Mouse (Mus musculus): Measurements from ENCODE around the gene Inpp5f.
A peak's percentile ranks its signal among the peaks of the same experiment; 100 is the strongest.
"Not testable (repeated sequence)": the region's sequence is repeated elsewhere in the genome, so short reads cannot be mapped to it uniquely, and the experiment has no call there.

The Inpp5f gene

GRCm38 (mm10) chr7:128664861-128665377, 53.8 kb downstream of the Inpp5f start:
- DNase-seq (ENCODE audit: low read depth), result no peak

- DNase-seq (ENCODE audit: low read depth), result no peak
These were observed 56.7 kb downstream of the Inpp5f start for GRCm38 (mm10) chr7:128667788-128668187.

DNA sequence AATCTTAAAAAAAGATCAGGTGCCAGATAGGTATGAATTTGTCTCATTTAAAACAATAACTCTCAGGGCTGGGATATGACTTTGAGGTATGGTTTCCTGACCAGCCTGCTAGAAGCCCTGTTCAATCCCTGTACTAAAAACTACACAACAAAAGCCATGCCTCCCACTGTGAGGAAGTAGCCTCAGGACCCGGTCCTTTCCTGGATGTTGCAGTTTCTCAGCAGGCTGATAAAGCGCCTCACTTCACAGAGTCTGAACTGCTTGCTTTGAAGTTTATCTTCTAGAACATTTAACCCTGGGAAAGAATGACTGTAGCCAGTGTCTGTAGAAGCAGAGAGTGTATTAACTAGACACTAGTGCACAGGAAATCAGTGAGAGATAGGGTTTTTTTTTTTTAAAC, 57.7 kb downstream of the Inpp5f start:
- DNase-seq (ENCODE audit: low read depth), result no peak

DNA sequence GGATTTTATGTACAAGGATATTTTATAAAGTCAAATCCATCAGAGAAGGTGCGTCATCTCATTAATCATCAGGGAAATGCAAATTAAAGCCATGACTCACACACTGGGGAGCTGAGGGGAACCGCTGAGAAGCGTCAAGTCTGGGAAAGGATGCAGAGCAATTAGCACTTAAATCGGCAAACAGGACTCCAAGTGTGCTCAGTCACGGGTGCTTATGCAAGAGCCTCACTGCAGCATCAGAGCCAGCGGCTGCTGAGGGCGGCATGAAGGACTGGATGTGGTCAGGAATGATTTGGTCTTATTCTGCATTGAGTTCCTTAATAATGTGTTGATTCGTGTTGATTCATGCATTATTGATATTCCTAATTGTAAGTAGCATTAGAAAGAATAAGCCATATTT, 60.8 kb downstream of the Inpp5f start:
- DNase-seq (ENCODE audit: low read depth), result no peak

DNA sequence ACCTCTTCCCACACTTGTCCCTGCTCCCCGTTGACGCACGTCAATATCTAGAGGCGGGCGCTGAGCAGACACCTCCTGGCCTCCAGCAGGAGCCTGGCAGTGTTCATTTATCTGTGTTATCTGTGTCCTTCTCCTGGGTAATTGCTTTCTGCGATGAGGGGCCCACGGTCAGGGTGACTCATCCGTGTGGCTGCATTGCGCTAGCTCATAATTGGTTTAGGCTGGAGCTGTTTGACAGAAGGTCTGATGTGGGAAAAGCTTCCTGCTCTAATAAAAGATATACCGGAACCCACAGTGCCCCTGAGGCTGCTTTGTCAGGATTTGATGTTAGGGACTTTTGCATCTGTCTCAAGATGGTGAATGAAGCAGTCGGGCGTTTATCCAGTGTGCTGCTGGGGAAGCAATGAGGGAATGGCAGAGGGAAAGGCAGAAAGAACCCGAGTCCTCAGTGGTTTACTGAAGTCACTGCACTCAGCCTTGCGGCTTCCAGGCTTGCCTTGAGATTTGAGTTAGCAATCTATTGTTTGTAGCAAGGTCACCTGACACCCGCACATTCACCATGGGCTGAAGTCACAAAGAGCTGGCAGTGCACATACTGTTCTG, 61.4 kb downstream of the Inpp5f start:
- no peak for DNase-seq (ENCODE audit: low read depth)

DNA sequence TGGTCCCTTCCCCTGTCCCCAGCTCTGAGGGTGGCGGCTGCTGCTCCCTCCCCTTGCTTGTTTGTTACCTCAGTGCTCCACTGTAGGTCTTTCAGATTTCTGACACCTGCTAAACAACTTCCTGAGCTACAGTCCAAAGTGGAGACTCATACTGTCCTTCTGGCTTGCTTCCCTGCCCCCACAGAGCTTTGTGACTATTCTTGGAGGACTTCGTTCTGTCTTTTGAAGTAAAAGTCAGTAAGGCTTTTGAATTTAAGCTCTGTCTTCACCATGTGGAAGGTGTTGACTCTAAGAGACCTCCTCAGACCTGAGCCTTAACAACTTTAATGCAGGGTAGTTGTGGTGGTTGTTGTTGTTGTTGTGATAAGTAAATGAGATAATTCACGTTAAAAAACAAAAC, 67.4 kb downstream of the Inpp5f start:
- no peak for DNase-seq (ENCODE audit: low read depth)

- peak; percentile 79 for DNase-seq (ENCODE audit: low read depth)
These were observed 76.9 kb downstream of the Inpp5f start for GRCm38 (mm10) chr7:128687821-128688564.

DNA sequence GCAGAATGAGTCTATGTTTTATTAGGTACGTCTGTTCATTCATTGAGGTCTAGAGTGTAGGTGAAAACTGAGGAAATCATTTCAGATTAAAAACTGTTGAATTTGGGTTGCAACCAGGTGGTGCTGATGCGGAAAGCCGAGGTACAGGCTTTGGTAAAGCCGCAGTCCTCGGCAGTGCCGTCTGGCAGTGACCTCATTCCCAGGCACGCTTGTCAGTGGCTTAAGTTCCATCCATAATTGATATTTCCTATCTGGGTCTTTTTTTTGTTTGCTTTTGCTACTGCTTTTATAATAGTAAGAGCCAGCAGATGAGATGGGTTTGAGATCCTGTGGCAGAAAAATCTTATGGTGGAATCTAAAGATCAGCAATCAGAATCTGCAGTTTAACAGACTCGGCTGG, 78.2 kb downstream of the Inpp5f start:
- DNase-seq (ENCODE audit: low read depth), result no peak

DNA sequence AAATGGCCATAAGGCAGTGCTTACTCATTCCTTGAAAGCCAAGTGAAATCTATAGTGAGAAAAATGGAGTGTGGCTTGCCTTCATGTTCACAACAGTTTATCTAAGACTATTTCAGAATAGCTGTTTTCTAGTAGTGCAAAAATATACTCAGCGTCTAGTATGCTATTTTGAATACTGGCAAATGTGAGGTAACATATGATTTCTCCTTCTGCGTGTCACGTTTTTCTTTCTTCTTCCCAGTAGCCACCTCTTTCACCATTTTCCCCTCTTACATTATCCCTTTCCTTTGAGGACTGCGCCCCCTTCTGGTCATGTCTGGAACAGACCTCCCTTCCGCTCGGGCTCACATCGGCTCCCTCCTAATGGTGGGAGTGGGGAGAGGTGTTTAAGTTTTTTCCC, 78.9 kb downstream of the Inpp5f start:
- peak; percentile 92 for DNase-seq (ENCODE audit: low read depth)

DNA sequence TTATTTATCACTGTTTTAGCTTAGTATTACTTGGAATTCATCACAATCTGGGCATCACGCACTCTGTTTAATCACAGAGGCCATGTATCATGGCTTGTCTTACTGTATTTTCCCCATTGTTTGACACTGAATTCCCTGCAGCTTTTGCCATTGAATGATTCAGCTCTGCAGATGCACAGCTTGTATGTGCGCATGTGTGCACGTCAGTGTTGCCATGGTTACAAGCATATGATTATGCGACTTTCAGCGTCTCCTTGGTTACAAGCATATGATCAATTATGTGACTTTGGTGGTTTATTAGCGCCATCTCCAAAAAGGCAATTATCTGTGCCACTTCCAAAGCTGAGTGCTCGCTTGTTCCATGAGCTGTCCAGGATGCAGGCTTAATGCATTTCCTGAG, 79.7 kb downstream of the Inpp5f start:
- peak; percentile 36 for DNase-seq (ENCODE audit: low read depth)

GRCm38 (mm10) chr7:128692163-128692562, 81.0 kb downstream of the Inpp5f start:
- no peak for DNase-seq (ENCODE audit: low read depth)

DNA sequence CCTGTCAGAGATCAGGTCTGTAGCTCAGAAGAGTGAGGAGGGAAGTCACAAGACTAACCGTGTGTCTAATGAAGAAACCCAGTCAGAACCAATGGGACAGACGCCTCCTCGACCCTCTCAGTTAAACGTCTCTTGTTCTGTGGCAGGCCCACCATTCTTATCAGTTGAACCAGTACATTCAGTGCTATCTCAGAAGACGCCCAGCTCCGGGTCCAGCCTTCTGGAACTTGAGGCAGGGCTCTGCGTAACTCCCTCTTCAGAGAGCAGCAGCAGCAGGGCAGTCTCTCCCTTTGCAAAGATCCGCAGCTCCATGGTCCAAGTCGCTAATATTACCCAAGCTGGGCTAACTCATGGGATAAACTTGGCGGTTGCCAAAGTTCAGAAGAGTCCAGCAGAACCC, 83.7 kb downstream of the Inpp5f start:
- DNase-seq (ENCODE audit: low read depth), result no peak

DNA sequence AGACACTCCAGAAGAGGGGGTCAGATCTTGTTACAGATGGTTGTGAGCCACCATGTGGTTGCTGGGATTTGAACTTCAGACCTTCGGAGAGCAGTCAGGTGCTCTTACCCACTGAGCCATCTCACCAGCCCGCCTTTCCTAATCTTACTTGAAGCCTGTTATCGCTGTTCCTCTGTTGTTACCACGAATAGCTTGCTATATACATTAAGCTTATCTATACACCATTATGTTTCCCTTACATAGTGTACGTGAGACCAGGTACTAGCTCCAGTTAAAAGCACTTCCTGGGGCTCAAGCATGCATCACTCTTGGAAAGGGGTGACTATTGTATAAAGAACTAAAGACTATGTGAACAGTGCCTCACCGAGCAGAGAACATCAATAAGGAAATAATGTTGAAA, 88.8 kb downstream of the Inpp5f start:
- DNase-seq (ENCODE audit: low read depth), result not testable (repeated sequence)

DNA sequence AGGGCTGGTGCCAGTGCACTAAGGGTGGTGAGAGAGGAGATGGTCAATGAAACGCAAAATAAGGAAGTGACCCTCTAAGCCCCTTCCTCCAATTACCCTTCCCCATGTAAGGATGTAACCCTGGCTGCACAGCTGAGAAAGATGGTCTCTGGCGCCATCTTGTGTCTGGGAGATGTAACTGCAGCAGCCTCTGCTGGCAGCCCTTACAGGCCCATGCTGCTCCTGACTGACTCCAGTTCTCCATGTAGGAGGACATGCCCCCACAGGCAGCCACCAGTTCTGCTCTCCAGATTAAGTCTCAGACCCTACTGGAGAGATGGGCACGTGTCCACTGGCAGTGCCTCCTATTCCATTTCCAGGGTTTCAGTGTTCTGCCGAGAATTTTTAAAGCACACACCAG, 94.6 kb downstream of the Inpp5f start:
- DNase-seq (ENCODE audit: low read depth), result peak; percentile 79

DNA sequence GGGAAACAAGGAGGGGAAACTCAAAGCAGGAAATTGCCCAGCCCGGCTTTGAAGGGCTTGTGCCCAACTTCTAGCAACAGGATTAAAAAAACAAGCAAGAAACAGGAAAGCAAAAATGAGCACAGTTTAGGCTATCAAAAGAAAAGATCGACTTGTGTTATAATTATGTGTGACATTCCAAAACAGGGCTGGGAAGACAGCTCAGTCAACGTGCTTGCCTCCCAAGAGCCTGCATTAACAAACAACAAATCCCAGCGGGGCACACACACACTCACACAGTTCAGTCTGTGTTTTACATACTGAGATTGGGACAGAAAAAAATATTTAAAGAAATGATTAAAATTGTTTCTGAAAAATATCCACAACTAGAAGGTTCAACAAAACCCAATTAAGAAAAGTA, 106.9 kb downstream of the Inpp5f start:
- no peak for DNase-seq (ENCODE audit: low read depth)

DNA sequence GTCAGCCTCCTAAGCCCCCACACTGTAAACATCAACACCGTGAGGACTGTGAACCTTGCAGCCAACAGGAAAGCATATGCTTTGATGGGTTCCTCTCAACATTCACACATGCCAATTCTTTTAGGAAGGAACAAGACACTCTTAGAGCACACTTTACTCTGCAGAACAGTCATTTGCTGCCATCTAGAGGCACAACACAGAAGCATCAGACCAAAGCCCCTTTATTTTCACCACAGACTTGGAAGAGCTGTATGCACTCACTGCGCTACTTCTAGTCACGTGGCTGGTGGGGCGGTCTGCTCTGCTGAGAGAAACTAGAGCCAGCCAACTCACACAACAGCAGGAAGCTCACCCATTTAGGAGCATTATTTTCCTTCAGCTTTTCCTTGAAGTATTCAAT, 113.6 kb downstream of the Inpp5f start:
- DNase-seq (ENCODE audit: low read depth), result peak; percentile 83

DNA sequence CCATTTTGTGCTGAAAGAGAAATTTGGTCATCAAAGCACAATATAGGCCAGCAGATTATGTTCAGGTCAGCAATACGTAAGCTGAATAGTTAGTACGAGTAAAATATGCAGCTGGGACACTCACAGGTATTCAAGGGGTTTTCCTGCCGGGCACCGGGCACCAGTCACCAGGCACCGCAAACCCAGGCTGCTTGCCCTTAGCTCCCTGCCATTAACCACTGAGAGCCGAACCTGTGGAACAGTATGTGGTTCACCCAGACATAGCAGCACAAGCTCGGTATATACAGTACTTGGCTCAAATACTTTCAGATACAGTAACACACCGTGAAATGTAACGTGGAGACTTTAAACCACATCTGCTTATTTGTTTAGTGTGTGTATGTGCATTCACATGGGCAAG, 114.1 kb downstream of the Inpp5f start:
- no peak for DNase-seq (ENCODE audit: low read depth)

DNA sequence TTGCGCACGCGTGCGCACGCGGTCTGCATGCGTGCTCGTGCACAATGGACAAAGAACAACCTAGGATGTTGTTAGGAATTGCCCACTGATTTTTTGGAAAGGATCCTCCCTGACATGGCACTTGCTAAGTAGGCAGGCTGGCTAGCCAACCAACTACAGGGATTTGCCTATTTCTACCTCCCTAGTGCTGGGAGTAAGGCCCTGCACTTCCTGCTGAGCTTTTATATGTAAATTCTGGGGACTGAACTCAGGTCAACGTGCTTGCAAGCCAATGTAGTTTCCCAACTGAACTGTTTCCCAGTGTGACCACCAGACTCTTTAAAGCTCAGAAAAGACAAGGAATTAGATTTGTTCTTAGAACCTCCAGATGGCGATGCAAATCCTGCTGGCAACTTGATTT, 115.9 kb downstream of the Inpp5f start:
- no peak for DNase-seq (ENCODE audit: low read depth)

- no peak for DNase-seq (ENCODE audit: low read depth)
These were observed 116.6 kb downstream of the Inpp5f start for GRCm38 (mm10) chr7:128727701-128728100.

DNA sequence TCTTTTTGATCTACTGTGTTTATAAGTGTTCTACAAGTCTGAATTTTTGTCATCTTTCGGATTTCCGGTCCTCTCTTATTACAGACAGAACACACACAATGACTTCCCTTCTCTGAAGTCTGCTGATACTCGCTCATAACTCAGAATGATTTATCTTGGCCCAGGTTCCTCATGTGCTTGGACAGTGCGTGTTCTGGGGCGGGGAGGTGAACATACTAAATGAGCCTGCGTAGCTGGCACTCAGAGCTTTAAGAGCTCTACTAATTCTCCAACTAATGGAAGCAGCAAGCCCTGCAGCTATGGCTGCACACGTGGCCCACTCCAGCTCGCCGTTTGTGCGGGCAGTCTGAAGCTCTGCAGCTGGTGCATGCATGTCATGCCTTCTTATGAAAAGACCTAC, 117.6 kb downstream of the Inpp5f start:
- DNase-seq (ENCODE audit: low read depth), result peak; percentile 36

- no peak for DNase-seq (ENCODE audit: low read depth)
These were observed 120.5 kb downstream of the Inpp5f start for GRCm38 (mm10) chr7:128731585-128731984.

DNA sequence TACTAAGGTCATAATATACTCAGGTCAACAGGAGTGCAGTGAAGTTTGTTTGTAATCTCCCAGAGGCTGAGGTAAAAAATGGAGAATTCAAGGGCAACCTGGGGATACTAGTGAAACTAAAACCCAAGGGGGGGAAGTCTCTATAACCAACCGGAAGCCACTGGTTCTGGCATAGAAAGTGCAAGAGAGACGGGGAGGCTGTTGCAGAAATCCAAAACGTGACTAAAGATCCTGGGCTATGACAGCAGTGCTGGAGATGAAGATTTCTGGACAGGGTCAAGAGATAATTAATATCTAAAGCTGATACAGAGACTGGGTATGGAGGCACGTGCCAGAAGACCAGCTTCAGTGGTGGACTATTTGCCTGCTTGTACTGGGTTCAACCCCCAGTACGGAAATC, 126.9 kb downstream of the Inpp5f start:
- DNase-seq (ENCODE audit: low read depth), result peak; percentile 62

DNA sequence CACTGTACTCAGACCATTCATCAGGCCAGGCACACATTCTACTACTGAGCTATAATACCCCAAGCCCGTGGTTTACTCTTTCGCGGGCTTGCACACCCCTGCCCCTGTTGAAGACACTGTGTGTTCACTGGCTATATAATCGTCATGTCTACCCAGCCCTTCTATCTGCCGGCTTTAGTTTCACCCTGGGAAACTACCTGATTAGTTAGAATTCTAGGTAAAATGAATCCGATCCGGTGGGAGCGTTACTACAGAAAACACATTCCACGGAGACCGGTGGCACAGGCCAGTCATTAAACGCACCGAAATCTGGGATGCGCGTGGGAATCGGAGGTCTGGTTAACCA, 128.0 kb downstream of the Inpp5f start:
- no peak for DNase-seq (ENCODE audit: low read depth)

Measured in naive thymus-derived CD4-positive, alpha-beta T cell, adult 2 months (primary cell).